Mouse (Mus musculus) liver, postnatal 0 days (tissue): ENCODE data around the gene Gm49373.

Experiments used
- CTCF ChIP-seq: sonication (generic); IDR thresholded peaks from 2 replicates; pipeline ENCODE4 v1.5.1; 2016; ENCODE audit warnings: antibody characterized with exemption, low read depth
- EP300 ChIP-seq: IDR thresholded peaks from 2 replicates; pipeline ENCODE4 v1.6.1; 2016; ENCODE audit warnings: antibody characterized with exemption, low read depth, mild to moderate bottlenecking

DNA sequence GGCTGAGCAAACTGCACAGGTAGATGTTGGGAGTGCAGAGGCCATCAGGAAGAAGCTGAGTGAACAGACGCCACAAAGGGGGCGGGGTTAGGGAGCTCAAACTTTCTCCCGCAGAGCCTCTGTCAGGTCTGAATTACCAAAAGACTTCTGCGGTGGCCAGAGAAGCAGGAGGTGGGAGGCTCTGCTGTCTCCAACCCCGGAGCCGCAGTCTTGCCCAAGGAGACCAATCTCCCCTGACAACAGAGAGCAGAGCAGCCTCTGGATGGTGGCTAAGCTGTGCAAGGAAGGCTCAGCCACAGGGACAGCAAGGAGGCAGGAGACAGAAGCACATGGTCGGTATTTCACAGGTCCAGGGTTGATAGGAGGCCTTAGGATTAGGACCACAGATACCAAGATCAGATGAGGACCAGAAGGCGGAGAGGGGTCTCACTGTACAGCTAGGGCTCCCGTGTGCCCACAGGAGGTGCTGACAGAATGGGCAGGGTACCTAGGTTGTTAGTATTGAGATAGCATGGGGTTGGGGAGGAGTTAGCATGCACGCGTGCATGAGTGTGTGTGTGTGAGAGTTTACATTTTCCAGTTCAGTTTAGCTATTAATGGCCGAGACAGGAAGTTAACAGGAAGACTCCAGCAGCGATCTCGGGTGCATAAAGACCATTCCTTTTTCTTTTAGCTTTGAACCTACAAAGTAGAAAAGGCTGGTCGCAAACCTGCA, 27.7 kb upstream of the Gm49373 start:
- TF ChIP-seq CTCF (no peak), EP300 (no peak)
